ENCODE assay signal across 12 mouse cellular contexts in the genomic region with DNA sequence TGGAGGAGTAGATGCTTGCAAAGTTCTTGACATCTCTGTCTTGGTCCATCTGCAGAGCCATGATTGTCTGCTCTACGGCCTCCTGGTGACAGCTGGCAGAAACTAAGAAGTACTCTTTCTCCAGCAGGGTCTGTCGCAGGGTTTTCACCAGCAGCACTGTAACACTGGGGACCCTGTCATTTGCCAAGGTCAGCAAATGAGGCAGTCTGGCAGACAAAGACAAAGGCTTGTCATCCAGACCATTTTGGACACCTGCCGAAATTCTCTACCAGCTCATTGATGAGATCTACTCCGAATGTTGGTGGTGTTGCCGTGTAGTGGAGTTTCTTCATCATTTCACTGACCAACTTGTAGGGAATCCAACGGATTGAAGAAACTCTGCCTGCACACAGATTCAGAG.
"Had no signal": no experiment of that assay in that cellular context is flagged by ENCODE, and none has a peak within 500 bp of the region (broad histone marks: within the 10 kb centered on the region; RNA-seq: fewer than 3 reads in every experiment).

No protein-coding gene starts in this region.

- DNase-seq: lung, embryonic 14.5 days; lung, postnatal 10 days; lung, postnatal 4 days; midbrain, embryonic 14.5 days; retina, postnatal 1 day; right cerebral cortex, adult 18-20 months; right cerebral cortex, postnatal 25 days; right cerebral cortex, postnatal 4 days; spleen, adult 18-20 months; thymus, adult 18-20 months; thymus, postnatal 14 days; thymus, postnatal 36 days had no signal
